Mouse (Mus musculus): ENCODE measurements around the gene Rassf10. TPM values are rescaled to one million over a fixed set of nuclear protein-coding genes. Genes with fewer than 3 reads are reported as not detected.

Rassf10 gene
- total RNA-seq, 2 experiments from 2014 or later, result 0.17 to 0.48 TPM

- no peak for TF ChIP-seq CTCF (IDR thresholded peaks at IDR 0.05)
- no peak for DNase-seq
- no peak overlapping the region for H3K27ac ChIP-seq
- H3K4me3 ChIP-seq, result no peak overlapping the region
- intact Hi-C loops (cut with DNase I), result no loop called here
These were observed 16.7 kb upstream of the Rassf10 start for GRCm38 (mm10) chr7:112937089-112937488.

GRCm38 (mm10) chr7:112938959-112939358, 14.8 kb upstream of the Rassf10 start:
- intact Hi-C loops (cut with DNase I), result no loop called here
- Histone ChIP-seq H3K4me3 (no peak overlapping the region), H3K27ac (no peak overlapping the region)
- no peak for DNase-seq
- no peak for TF ChIP-seq CTCF (IDR thresholded peaks at IDR 0.05)

- no peak for TF ChIP-seq CTCF (IDR thresholded peaks at IDR 0.05)
- intact Hi-C loops (cut with DNase I), result no loop called here
- no peak overlapping the region for H3K4me3 ChIP-seq
- no peak overlapping the region for H3K27ac ChIP-seq
- DNase-seq, result no peak
These were observed 11.2 kb upstream of the Rassf10 start for GRCm38 (mm10) chr7:112942567-112942966.

- intact Hi-C loops (cut with DNase I), result no loop called here
- no peak for TF ChIP-seq CTCF (IDR thresholded peaks at IDR 0.05)
- Histone ChIP-seq H3K27ac (no peak overlapping the region), H3K4me3 (no peak overlapping the region)
- DNase-seq, result no peak
These were observed 10.7 kb upstream of the Rassf10 start for GRCm38 (mm10) chr7:112943056-112943455.

- no peak for DNase-seq
- no peak for TF ChIP-seq CTCF (IDR thresholded peaks at IDR 0.05)
- intact Hi-C loops (cut with DNase I), result no loop called here
- Histone ChIP-seq H3K4me3 (no peak overlapping the region), H3K27ac (no peak overlapping the region)
These were observed 7.1 kb upstream of the Rassf10 start for GRCm38 (mm10) chr7:112946706-112947105.

- no peak for TF ChIP-seq CTCF (IDR thresholded peaks at IDR 0.05)
- Histone ChIP-seq H3K4me3 (peak overlapping the region; percentile 74), H3K27ac (peak overlapping the region; percentile 79)
- intact Hi-C loops (cut with DNase I), result no loop called here
- peak; percentile 35 for DNase-seq
These were observed 765 bp downstream of the Rassf10 start for GRCm38 (mm10) chr7:112954351-112955102.

GRCm38 (mm10) chr7:112955103-112955827, 1.5 kb downstream of the Rassf10 start:
- peak overlapping the region; percentile 79 for H3K27ac ChIP-seq
- intact Hi-C loops (cut with DNase I), result no loop called here
- peak; percentile 41 for TF ChIP-seq CTCF (IDR thresholded peaks at IDR 0.05)
- peak; percentile 49 for DNase-seq
- H3K4me3 ChIP-seq, result peak overlapping the region; percentile 74

- Histone ChIP-seq H3K4me3 (peak overlapping the region; percentile 74), H3K27ac (peak overlapping the region; percentile 24; the same call in 1 of the 2 replicates)
- DNase-seq, result no peak
- TF ChIP-seq CTCF (IDR thresholded peaks at IDR 0.05), result 0 out of 2 replicates have a peak, but pooled peaks have one; percentile 4
- intact Hi-C loops (cut with DNase I), result no loop called here
These were observed 2.2 kb downstream of the Rassf10 start for GRCm38 (mm10) chr7:112955955-112956354.

- no peak for DNase-seq
- peak overlapping the region; percentile 74 for H3K4me3 ChIP-seq
- no peak overlapping the region for H3K27ac ChIP-seq
- intact Hi-C loops (cut with DNase I), result no loop called here
- TF ChIP-seq CTCF (IDR thresholded peaks at IDR 0.05), result no peak
These were observed 3.2 kb downstream of the Rassf10 start for GRCm38 (mm10) chr7:112956961-112957360.

- intact Hi-C loops (cut with DNase I), result no loop called here
- Histone ChIP-seq H3K27ac (no peak overlapping the region), H3K4me3 (peak overlapping the region; percentile 19)
- TF ChIP-seq CTCF (IDR thresholded peaks at IDR 0.05), result no peak
- no peak for DNase-seq
These were observed 3.9 kb downstream of the Rassf10 start for GRCm38 (mm10) chr7:112957630-112958029.

- intact Hi-C loops (cut with DNase I), result no loop called here
- no peak for TF ChIP-seq CTCF (IDR thresholded peaks at IDR 0.05)
- no peak for DNase-seq
- Histone ChIP-seq H3K4me3 (no peak overlapping the region), H3K27ac (no peak overlapping the region)
These were observed 12.6 kb downstream of the Rassf10 start for GRCm38 (mm10) chr7:112966382-112966781.

- intact Hi-C loops (cut with DNase I), result no loop called here
- Histone ChIP-seq H3K27ac (no peak overlapping the region), H3K4me3 (no peak overlapping the region)
- TF ChIP-seq CTCF (IDR thresholded peaks at IDR 0.05), result no peak
- DNase-seq, result no peak
These were observed 13.0 kb downstream of the Rassf10 start for GRCm38 (mm10) chr7:112966786-112967185.

GRCm38 (mm10) chr7:112983316-112983715, 29.6 kb downstream of the Rassf10 start:
- intact Hi-C loops (cut with DNase I), result no loop called here
- no peak for DNase-seq
- no peak for TF ChIP-seq CTCF (IDR thresholded peaks at IDR 0.05)
- H3K4me3 ChIP-seq, result no peak overlapping the region
- H3K27ac ChIP-seq, result no peak overlapping the region
